Mouse (Mus musculus): Measurements from ENCODE around the gene Sox12. TPM values are rescaled to one million over a fixed set of nuclear protein-coding genes. Genes with fewer than 3 reads are reported as not detected.
"Not testable (repeated sequence)": the region's sequence is repeated elsewhere in the genome, so short reads cannot be mapped to it uniquely, and the experiment has no call there.

Sox12 gene
- polyA plus RNA-seq, 1 experiment from 2014 or later, result 7.7 TPM

- ATAC-seq (ENCODE audit: insufficient number of reproducible peaks, low FRiP score, low TSS enrichment, low read depth), result no peak
- no peak overlapping the region for H3K4me2 ChIP-seq (replicated peaks)
- H3K27me3 ChIP-seq, result peaks cover 23% of the 10 kb centered on the region; the same call in 1 of the 2 replicates
- H3K4me1 ChIP-seq, result peaks cover 16% of the 10 kb centered on the region
- no peaks in the 10 kb centered on the region for H3K36me3 ChIP-seq
- no peak overlapping the region for H3K27ac ChIP-seq (replicated peaks)
- 75% methylated on average over 9 of the region's 9 CpGs for WGBS
- no peak overlapping the region for H3K9ac ChIP-seq
- H3K9me3 ChIP-seq (replicated peaks), result no peaks in the 10 kb centered on the region
- H3K4me3 ChIP-seq (replicated peaks), result no peak overlapping the region
These were observed 24.3 kb downstream of the Sox12 start for GRCm38 (mm10) chr2:152373547-152373946.

GRCm38 (mm10) chr2:152372661-152373060 is 25.2 kb downstream of the Sox12 start:
- H3K36me3 ChIP-seq, result no peaks in the 10 kb centered on the region
- peaks cover 23% of the 10 kb centered on the region; the same call in 1 of the 2 replicates for H3K27me3 ChIP-seq
- H3K4me1 ChIP-seq, result peaks cover 16% of the 10 kb centered on the region
- no peak overlapping the region for H3K4me2 ChIP-seq (replicated peaks)
- H3K9me3 ChIP-seq (replicated peaks), result no peaks in the 10 kb centered on the region
- WGBS, result 56% methylated on average over 4 of the region's 4 CpGs
- no peak for ATAC-seq (ENCODE audit: insufficient number of reproducible peaks, low FRiP score, low TSS enrichment, low read depth)
- no peak overlapping the region for H3K9ac ChIP-seq
- H3K27ac ChIP-seq (replicated peaks), result no peak overlapping the region
- H3K4me3 ChIP-seq (replicated peaks), result no peak overlapping the region

DNA sequence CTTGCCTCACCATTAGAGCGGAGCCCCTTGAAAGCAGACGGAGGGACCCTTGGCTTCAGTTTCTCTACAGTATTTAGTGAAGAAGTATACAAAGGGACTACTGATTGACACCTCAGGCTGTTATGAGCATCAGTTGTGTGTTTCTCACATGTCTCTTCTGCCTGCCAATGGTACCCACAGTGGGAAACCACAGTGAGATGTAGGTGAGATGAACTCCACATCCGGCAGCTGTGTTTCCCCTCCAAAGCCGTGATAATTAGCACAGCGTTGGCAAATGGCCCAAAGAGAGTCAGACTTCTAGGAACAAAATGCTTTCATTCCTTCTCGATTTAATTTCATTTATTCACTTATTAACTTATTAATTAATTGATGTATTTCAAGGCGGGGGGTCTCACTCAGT is 25.8 kb downstream of the Sox12 start:
- Histone ChIP-seq H3K4me1 (peaks cover 16% of the 10 kb centered on the region), H3K4me2 (replicated peaks) (no peak overlapping the region), H3K9ac (no peak overlapping the region), H3K27ac (replicated peaks) (no peak overlapping the region), H3K36me3 (no peaks in the 10 kb centered on the region), H3K4me3 (replicated peaks) (no peak overlapping the region), H3K9me3 (replicated peaks) (no peaks in the 10 kb centered on the region), H3K27me3 (peaks cover 20% of the 10 kb centered on the region; the same call in 1 of the 2 replicates)
- no peak for ATAC-seq (ENCODE audit: insufficient number of reproducible peaks, low FRiP score, low TSS enrichment, low read depth)
- WGBS, result 78% methylated on average over 7 of the region's 7 CpGs

DNA sequence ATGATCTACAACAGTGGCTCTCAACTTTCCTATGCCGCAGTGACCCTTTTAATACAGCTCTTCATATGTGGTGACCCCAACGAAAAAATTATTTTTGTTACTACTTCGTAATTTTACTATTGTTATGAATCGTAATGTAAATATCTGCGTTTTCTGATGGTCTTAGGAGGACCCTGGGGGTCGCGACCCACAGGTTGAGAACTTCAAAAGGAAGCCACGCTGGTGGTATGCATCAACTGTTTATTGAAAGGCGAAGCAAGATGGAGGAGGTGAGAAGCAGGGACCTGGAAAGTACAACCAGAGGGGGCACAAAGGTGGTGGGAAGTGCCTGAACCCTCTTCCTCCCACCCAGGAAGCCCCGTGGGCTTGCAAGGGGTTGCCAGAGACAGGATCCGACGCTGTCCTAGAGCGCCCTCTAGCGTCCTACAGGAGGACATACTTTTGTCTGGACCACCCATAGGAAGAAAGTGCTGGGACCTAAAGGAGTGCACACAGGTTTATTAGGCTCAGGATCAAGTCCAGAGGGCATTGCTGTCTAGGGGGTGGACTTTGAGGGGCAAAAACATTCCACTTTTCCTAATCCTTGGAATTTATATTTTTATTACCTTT is 29.2 kb downstream of the Sox12 start:
- Histone ChIP-seq H3K4me2 (replicated peaks) (peak overlapping the region; percentile 25; the same call in 1 of the 2 replicates), H3K4me1 (peaks cover 9% of the 10 kb centered on the region; the same call in 1 of the 2 replicates), H3K9me3 (replicated peaks) (no peaks in the 10 kb centered on the region), H3K36me3 (no peaks in the 10 kb centered on the region), H3K4me3 (replicated peaks) (no peak overlapping the region), H3K27ac (replicated peaks) (no peak overlapping the region), H3K27me3 (no peaks in the 10 kb centered on the region), H3K9ac (no peak overlapping the region)
- WGBS, result 31% methylated on average over 14 of the region's 14 CpGs
- ATAC-seq (ENCODE audit: insufficient number of reproducible peaks, low FRiP score, low TSS enrichment, low read depth), result no peak

- 72% methylated on average over 5 of the region's 5 CpGs for WGBS
- H3K9ac ChIP-seq, result no peak overlapping the region
- ATAC-seq (ENCODE audit: insufficient number of reproducible peaks, low FRiP score, low TSS enrichment, low read depth), result no peak
- no peak overlapping the region for H3K4me3 ChIP-seq (replicated peaks)
- no peaks in the 10 kb centered on the region for H3K9me3 ChIP-seq (replicated peaks)
- H3K27ac ChIP-seq (replicated peaks), result no peak overlapping the region
- no peaks in the 10 kb centered on the region for H3K36me3 ChIP-seq
- no peak overlapping the region for H3K4me2 ChIP-seq (replicated peaks)
- H3K4me1 ChIP-seq, result peaks cover 11% of the 10 kb centered on the region; the same call in 1 of the 2 replicates
- no peaks in the 10 kb centered on the region for H3K27me3 ChIP-seq
These were observed 29.9 kb downstream of the Sox12 start for GRCm38 (mm10) chr2:152367917-152368316.

DNA sequence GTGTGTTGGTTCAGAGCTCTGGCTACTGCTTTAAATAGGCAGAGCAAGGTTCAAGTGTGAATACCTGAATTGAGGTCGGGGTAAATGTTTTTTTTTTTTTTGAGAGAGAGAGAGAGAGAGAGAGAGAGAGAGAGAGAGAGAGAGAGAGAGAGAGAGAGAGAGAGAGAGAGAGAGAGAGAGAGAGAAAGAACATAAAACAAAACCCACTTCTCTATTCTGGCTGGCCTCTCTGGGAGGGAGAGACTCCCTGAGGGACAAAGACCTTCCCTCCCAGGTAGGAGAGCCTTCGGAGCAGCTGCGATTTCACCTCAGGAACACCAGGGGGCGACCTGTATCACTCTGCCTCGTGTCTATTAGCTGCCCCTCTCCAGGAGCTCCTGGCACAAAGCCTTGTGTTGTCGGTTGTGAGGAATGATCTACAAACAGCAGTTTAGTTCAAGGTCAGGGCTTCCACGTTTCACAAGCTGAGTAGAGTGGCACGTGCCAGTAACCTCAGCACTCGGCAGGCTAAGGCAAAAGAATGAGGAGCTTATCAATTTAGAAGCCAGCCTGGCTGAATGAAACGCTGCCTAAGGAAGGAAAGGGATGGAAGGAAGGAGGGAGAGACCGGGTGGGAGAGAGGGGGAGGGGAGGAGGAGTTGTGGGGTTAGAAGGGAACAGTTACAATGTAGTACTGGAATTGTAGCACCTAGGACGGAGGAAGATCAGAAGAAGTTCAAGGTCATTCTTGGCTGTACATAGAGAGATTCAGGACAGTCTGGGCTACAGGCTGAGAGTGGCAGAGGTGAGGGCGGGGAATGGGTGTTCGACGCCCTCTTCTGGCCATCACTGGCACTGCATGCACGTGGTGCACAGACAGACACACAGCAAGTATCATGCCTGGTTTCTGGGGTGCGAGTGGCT is 34.4 kb downstream of the Sox12 start:
- no peaks in the 10 kb centered on the region for H3K27me3 ChIP-seq
- H3K4me2 ChIP-seq (replicated peaks), result peak overlapping the region; percentile 39
- no peak for ATAC-seq (ENCODE audit: insufficient number of reproducible peaks, low FRiP score, low TSS enrichment, low read depth)
- H3K36me3 ChIP-seq, result no peaks in the 10 kb centered on the region
- H3K4me1 ChIP-seq, result peaks cover 6% of the 10 kb centered on the region; the same call in 1 of the 2 replicates
- H3K4me3 ChIP-seq (replicated peaks), result peak overlapping the region; percentile 18; the same call in 1 of the 2 replicates
- H3K9me3 ChIP-seq (replicated peaks), result no peaks in the 10 kb centered on the region
- no peak overlapping the region for H3K27ac ChIP-seq (replicated peaks)
- no peak overlapping the region for H3K9ac ChIP-seq
- WGBS, result 11% methylated on average over 17 of the region's 17 CpGs

DNA sequence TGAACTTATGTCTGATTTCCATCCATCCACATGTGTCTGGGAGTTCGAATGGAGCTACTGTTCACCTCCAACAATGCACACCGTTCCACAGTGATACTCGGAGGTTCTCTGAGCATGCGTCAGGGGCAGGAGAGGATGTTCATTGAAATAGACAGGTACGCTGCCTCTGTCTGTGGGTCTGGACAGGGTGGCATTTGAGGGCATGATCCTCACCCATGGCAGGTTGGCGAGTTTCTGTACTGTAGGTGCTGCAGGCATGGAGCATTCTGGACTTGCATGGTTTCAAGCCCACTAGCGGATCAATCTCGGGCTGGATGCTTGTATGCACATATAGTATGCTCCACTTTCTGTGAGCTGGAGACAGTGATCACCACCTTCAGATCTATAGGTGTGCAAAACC is 36.7 kb downstream of the Sox12 start:
- 81% methylated on average over 8 of the region's 8 CpGs for WGBS
- Histone ChIP-seq H3K36me3 (no peaks in the 10 kb centered on the region), H3K27me3 (no peaks in the 10 kb centered on the region), H3K4me2 (replicated peaks) (no peak overlapping the region), H3K4me3 (replicated peaks) (no peak overlapping the region), H3K27ac (replicated peaks) (no peak overlapping the region), H3K4me1 (peaks cover 6% of the 10 kb centered on the region; the same call in 1 of the 2 replicates), H3K9me3 (replicated peaks) (no peaks in the 10 kb centered on the region), H3K9ac (no peak overlapping the region)
- no peak for ATAC-seq (ENCODE audit: insufficient number of reproducible peaks, low FRiP score, low TSS enrichment, low read depth)

GRCm38 (mm10) chr2:152360271-152360775 is 37.5 kb downstream of the Sox12 start:
- H3K36me3 ChIP-seq, result no peaks in the 10 kb centered on the region
- 51% methylated on average over 7 of the region's 7 CpGs for WGBS
- no peaks in the 10 kb centered on the region for H3K27me3 ChIP-seq
- no peak overlapping the region for H3K4me2 ChIP-seq (replicated peaks)
- no peak overlapping the region for H3K9ac ChIP-seq
- peaks cover 6% of the 10 kb centered on the region; the same call in 1 of the 2 replicates for H3K4me1 ChIP-seq
- no peak overlapping the region for H3K27ac ChIP-seq (replicated peaks)
- no peak overlapping the region for H3K4me3 ChIP-seq (replicated peaks)
- H3K9me3 ChIP-seq (replicated peaks), result no peaks in the 10 kb centered on the region
- ATAC-seq (ENCODE audit: insufficient number of reproducible peaks, low FRiP score, low TSS enrichment, low read depth), result 0 out of 2 replicates have a peak, but pooled peaks have one; percentile 26

GRCm38 (mm10) chr2:152359616-152360015 is 38.2 kb downstream of the Sox12 start:
- Histone ChIP-seq H3K9ac (no peak overlapping the region), H3K27ac (replicated peaks) (no peak overlapping the region)
- 62% methylated on average over 5 of the region's 5 CpGs for WGBS

GRCm38 (mm10) chr2:152358977-152359376 is 38.9 kb downstream of the Sox12 start:
- not testable (repeated sequence) for H3K9me3 ChIP-seq (replicated peaks); H3K9ac ChIP-seq; H3K4me1 ChIP-seq; H3K4me3 ChIP-seq (replicated peaks); H3K27ac ChIP-seq (replicated peaks); H3K36me3 ChIP-seq; ATAC-seq (ENCODE audit: insufficient number of reproducible peaks, low FRiP score, low TSS enrichment, low read depth); H3K27me3 ChIP-seq; H3K4me2 ChIP-seq (replicated peaks)
- WGBS, result 71% methylated on average over 5 of the region's 5 CpGs

More at GRCm38 (mm10) chr2:152359616-152360015, 38.2 kb downstream of the Sox12 start:
- no peak overlapping the region for H3K4me3 ChIP-seq (replicated peaks)
- H3K36me3 ChIP-seq, result no peaks in the 10 kb centered on the region
- no peaks in the 10 kb centered on the region for H3K27me3 ChIP-seq
- ATAC-seq (ENCODE audit: insufficient number of reproducible peaks, low FRiP score, low TSS enrichment, low read depth), result no peak
- peaks cover 6% of the 10 kb centered on the region; the same call in 1 of the 2 replicates for H3K4me1 ChIP-seq
- H3K4me2 ChIP-seq (replicated peaks), result no peak overlapping the region
- H3K9me3 ChIP-seq (replicated peaks), result no peaks in the 10 kb centered on the region

DNA sequence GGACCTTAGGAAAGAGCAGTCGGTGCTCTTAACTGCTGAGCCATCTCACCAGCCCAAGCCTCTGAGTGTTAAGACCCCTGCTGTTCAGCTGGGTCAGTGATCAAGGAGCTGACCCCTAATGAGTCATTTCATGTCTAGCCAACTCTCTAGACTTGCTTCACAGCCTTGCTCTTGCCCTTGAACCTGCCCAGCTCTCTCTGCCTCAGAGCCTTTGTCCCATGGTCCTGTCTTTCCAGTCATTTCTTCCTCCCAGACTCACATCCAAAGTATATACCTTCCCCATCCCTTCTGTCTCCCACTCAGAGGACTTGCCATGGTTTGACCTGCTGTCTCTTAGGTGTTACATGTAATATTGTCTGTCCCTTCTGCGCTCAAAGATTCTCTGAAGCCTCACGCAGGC is 40.6 kb downstream of the Sox12 start:
- 87% methylated on average over 3 of the region's 3 CpGs for WGBS

More for the DNA sequence above, 40.6 kb downstream of the Sox12 start:
- Histone ChIP-seq H3K9ac (no peak overlapping the region), H3K27ac (replicated peaks) (no peak overlapping the region), H3K4me2 (replicated peaks) (no peak overlapping the region), H3K27me3 (no peaks in the 10 kb centered on the region), H3K4me3 (replicated peaks) (no peak overlapping the region), H3K36me3 (no peaks in the 10 kb centered on the region), H3K9me3 (replicated peaks) (no peaks in the 10 kb centered on the region), H3K4me1 (no peaks in the 10 kb centered on the region)
- no peak for ATAC-seq (ENCODE audit: insufficient number of reproducible peaks, low FRiP score, low TSS enrichment, low read depth)
